Mouse (Mus musculus) testis, adult 2 months (tissue): ENCODE measurements around the gene Arhgef19.

Experiments
- CTCF ChIP-seq: fragments of 200-500 bp; IDR thresholded peaks from 2 replicates; pipeline ENCODE4 v1.5.1; 2012; ENCODE audit warnings: low read depth, mild to moderate bottlenecking, inconsistent platforms, low read length, moderate library complexity; ENCODE audit not compliant: control insufficient read depth, insufficient read depth, insufficient replicate concordance
- POLR2A ChIP-seq: fragments of 200-500 bp; IDR thresholded peaks from 2 replicates; pipeline ENCODE4 v1.6.1; 2012; ENCODE audit warnings: low read depth, mild to moderate bottlenecking, inconsistent platforms, low read length, moderate library complexity; ENCODE audit not compliant: control insufficient read depth

GRCm38 (mm10) chr4:141274485-141275341, 35.4 kb downstream of the Arhgef19 start:
- TF ChIP-seq CTCF (no peak), POLR2A (no peak)
